Comparison of ENCODE assay signal across 33 mouse cellular contexts in genomic region chr11:4688632-4689380, GRCm38 (mm10). TPM values are rescaled to one million over a fixed set of nuclear protein-coding genes. Genes with fewer than 3 reads are reported as not detected.
DNase-seq lines count a peak whose midpoint lies in the region; ATAC-seq and TF ChIP-seq lines count a peak whose summit lies in the region.
"Had no signal": no experiment of that assay in that cellular context is flagged by ENCODE, and none has a peak within 500 bp of the region (broad histone marks: within the 10 kb centered on the region; RNA-seq: fewer than 3 reads in every experiment).

No protein-coding gene starts in this region.

- 49% methylated on average over 11 of the region's 11 CpGs for WGBS in stomach, embryonic 15.5 days

- peak; percentile 60 to 75 for TF ChIP-seq EP300 in MEL (IDR thresholded peaks at IDR 0.05; ENCODE audit: low read depth in 1 of 2, low read length in 2 of 2)

- H3K27ac ChIP-seq in layer of hippocampus, adult 2 months, result peak overlapping the region; percentile 68
- H3K27ac ChIP-seq in ES-E14 (ENCODE audit: insufficient read depth, low read depth, low read length, poor library complexity, severe bottlenecking) (0 out of 2 replicates have a peak overlapping the region, but pooled peaks have one; percentile 18), MEL (ENCODE audit: control insufficient read depth, low read depth, low read length) (no peak overlapping the region)
- peak overlapping the region; percentile 69 for H3K27ac ChIP-seq in stomach, embryonic 15.5 days
- H3K27ac ChIP-seq: embryonic facial prominence, embryonic 15.5 days; forebrain, embryonic 12.5 days; heart, embryonic 15.5 days; hindbrain, embryonic 15.5 days; liver, embryonic 15.5 days; lung, embryonic 15.5 days; midbrain, embryonic 15.5 days; neural tube, embryonic 15.5 days had no signal

- peaks cover 2 to 13% of the 10 kb centered on the region in 2 experiments; a peak in 3 of 4 replicates for H3K4me1 ChIP-seq in ES-E14 (ENCODE audit: control insufficient read depth in 2 of 2, insufficient read depth in 2 of 2, low read length in 2 of 2, poor library complexity in 1 of 2)
- H3K4me1 ChIP-seq in MEL (ENCODE audit: control insufficient read depth in 1 of 2, insufficient read depth in 2 of 2, low read length in 2 of 2), result peaks cover 2 to 7% of the 10 kb centered on the region in 2 experiments; a peak in 2 of 4 replicates
- peaks cover 5% of the 10 kb centered on the region; the same call in 1 of the 2 replicates for H3K4me1 ChIP-seq in stomach, embryonic 15.5 days
- H3K4me1 ChIP-seq: forebrain, embryonic 12.5 days; hindbrain, embryonic 15.5 days; liver, embryonic 15.5 days; midbrain, embryonic 15.5 days; neural tube, embryonic 15.5 days had no signal

- no peak overlapping the region for H3K9ac ChIP-seq in ES-E14 (ENCODE audit: insufficient read depth, low read depth, low read length, poor library complexity, severe bottlenecking)
- no peak overlapping the region for H3K9ac ChIP-seq in MEL (ENCODE audit: control insufficient read depth, low read depth, low read length, poor library complexity, severe bottlenecking)
- H3K9ac ChIP-seq in stomach, embryonic 15.5 days, result no peak overlapping the region
- H3K9ac ChIP-seq: embryonic facial prominence, embryonic 15.5 days; forebrain, embryonic 12.5 days; forebrain, postnatal 0 days; heart, embryonic 15.5 days; hindbrain, embryonic 15.5 days; liver, embryonic 15.5 days; lung, embryonic 15.5 days; midbrain, embryonic 15.5 days; neural tube, embryonic 15.5 days had no signal

- no peak for TF ChIP-seq RAD21 in MEL (IDR thresholded peaks at IDR 0.05; ENCODE audit: low read depth, low read length)

- H3K36me3 ChIP-seq in ES-E14 (ENCODE audit: control insufficient read depth, insufficient read depth, low read length, poor library complexity, severe bottlenecking) (0 out of 2 replicates have a peak, but pooled peaks cover 2% of the 10 kb centered on the region), MEL (ENCODE audit: control insufficient read depth in 1 of 2, insufficient read depth in 2 of 2, low read length in 2 of 2) (no peaks in the 10 kb centered on the region)
- H3K36me3 ChIP-seq in stomach, embryonic 15.5 days, result 0 out of 2 replicates have a peak, but pooled peaks cover under 1% of the 10 kb centered on the region
- H3K36me3 ChIP-seq: heart, embryonic 15.5 days; hindbrain, embryonic 15.5 days; liver, embryonic 15.5 days; lung, embryonic 15.5 days; midbrain, embryonic 15.5 days had no signal

- TF ChIP-seq CTCF in layer of hippocampus, adult 2 months (conservative IDR thresholded peaks at IDR 0.05), result no peak
- no peak for TF ChIP-seq CTCF in MEL (IDR thresholded peaks at IDR 0.05 in 2 of 3, conservative IDR thresholded peaks at IDR 0.05 in 1 of 3; ENCODE audit: control insufficient read depth in 1 of 3, insufficient read depth in 1 of 3, low read depth in 2 of 3, low read length in 3 of 3, poor library complexity in 1 of 3, severe bottlenecking in 1 of 3)

- no peak overlapping the region for H3K4me3 ChIP-seq in layer of hippocampus, adult 2 months
- no peak overlapping the region for H3K4me3 ChIP-seq in ES-E14 (ENCODE audit: insufficient read depth in 1 of 2, low read depth in 1 of 2, low read length in 2 of 2, poor library complexity in 1 of 2, severe bottlenecking in 1 of 2)
- no peak overlapping the region for H3K4me3 ChIP-seq in MEL (ENCODE audit: control insufficient read depth in 1 of 2, insufficient read depth in 1 of 2, low read depth in 2 of 2, low read length in 2 of 2)
- H3K4me3 ChIP-seq in stomach, embryonic 15.5 days (replicated peaks), result no peak overlapping the region
- H3K4me3 ChIP-seq: embryonic facial prominence, embryonic 15.5 days; forebrain, embryonic 12.5 days; heart, embryonic 15.5 days; hindbrain, embryonic 15.5 days; liver, embryonic 15.5 days; lung, embryonic 15.5 days; megakaryocyte, embryonic 14.5 days; midbrain, embryonic 15.5 days; neural tube, embryonic 15.5 days had no signal

- ATAC-seq in stomach, embryonic 15.5 days (ENCODE audit: insufficient read depth, low FRiP score, low read depth), result peak; percentile 47
- ATAC-seq: forebrain, postnatal 0 days; midbrain, embryonic 15.5 days had no signal

- H3K9me3 ChIP-seq in ES-E14 (ENCODE audit: control insufficient read depth, insufficient read depth, low read depth, low read length) (no peaks in the 10 kb centered on the region), MEL (replicated peaks; ENCODE audit: insufficient read depth, low read length) (no peaks in the 10 kb centered on the region)
- H3K9me3 ChIP-seq in stomach, embryonic 15.5 days, result no peaks in the 10 kb centered on the region
- H3K9me3 ChIP-seq: embryonic facial prominence, embryonic 15.5 days; forebrain, embryonic 12.5 days; heart, embryonic 15.5 days; hindbrain, embryonic 15.5 days; liver, embryonic 15.5 days; lung, embryonic 15.5 days; megakaryocyte, embryonic 14.5 days; midbrain, embryonic 15.5 days; neural tube, embryonic 15.5 days had no signal

- no peak for DNase-seq in layer of hippocampus, adult 2 months (ENCODE audit: low spot score in 2 of 2)
- DNase-seq in layer of hippocampus, postnatal 14 days (ENCODE audit: low spot score in 2 of 2), result no peak
- no peak for DNase-seq in ES-E14 (ENCODE audit: low read depth, low spot score)
- peak; percentile 62 for DNase-seq in MEL (ENCODE audit: low read depth, low spot score)
- DNase-seq in left cerebral cortex, adult 11 months (ENCODE audit: low spot score), result no peak
- no peak for DNase-seq in adrenal gland, postnatal 25 days
- DNase-seq: adrenal gland, postnatal 14 days; B cell, adult 2 months; cerebellum, adult 18-20 months; cerebellum, postnatal 10 days; forebrain, postnatal 0 days; gastrocnemius, postnatal 10 days; heart, postnatal 4 days; kidney, adult 2 months; kidney, postnatal 36 days; layer of hippocampus, postnatal 36 days; liver; lung, postnatal 36 days; right cerebral cortex, adult 18-20 months; thymus, adult 18-20 months; thymus, postnatal 25 days had no signal

- no peak overlapping the region for H3K4me2 ChIP-seq in stomach, embryonic 15.5 days
- H3K4me2 ChIP-seq: embryonic facial prominence, embryonic 15.5 days; forebrain, embryonic 12.5 days; heart, embryonic 15.5 days; hindbrain, embryonic 15.5 days; liver, embryonic 15.5 days; lung, embryonic 15.5 days; midbrain, embryonic 15.5 days; neural tube, embryonic 15.5 days had no signal

- H3K79me2 ChIP-seq in MEL (ENCODE audit: control insufficient read depth, insufficient read depth, low read length, poor library complexity), result no peaks in the 10 kb centered on the region

- H3K27me3 ChIP-seq in MEL (ENCODE audit: control insufficient read depth in 1 of 2, insufficient read depth in 2 of 2, low read length in 2 of 2), result no peaks in the 10 kb centered on the region; a peak in 1 of 4 replicates
- H3K27me3 ChIP-seq in stomach, embryonic 15.5 days (replicated peaks), result no peaks in the 10 kb centered on the region
- H3K27me3 ChIP-seq: embryonic facial prominence, embryonic 15.5 days; forebrain, embryonic 12.5 days; heart, embryonic 15.5 days; hindbrain, embryonic 15.5 days; liver, embryonic 15.5 days; lung, embryonic 15.5 days; midbrain, embryonic 15.5 days; neural tube, embryonic 15.5 days had no signal

- TF ChIP-seq POLR2A in MEL (IDR thresholded peaks at IDR 0.05; ENCODE audit: control insufficient read depth in 1 of 2, insufficient read depth in 1 of 2, low read depth in 1 of 2, low read length in 2 of 2, poor library complexity in 1 of 2), result no peak

- in situ Hi-C loops in ES-E14 (cut with MboI; ENCODE audit: low sequenced_read_pairs in 2 of 2, unreplicated experiment in 2 of 2), result no loop called here

TF ChIP-seq in ES-E14, 5 proteins besides CTCF, POLR2A, EP300 and RAD21 (continues in another document):
- TF ChIP-seq ZNF384 (IDR thresholded peaks at IDR 0.05; ENCODE audit: low read depth, low read length) (no peak), MAFK (IDR thresholded peaks at IDR 0.05; ENCODE audit: insufficient read depth, low read depth, low read length) (no peak)

TF ChIP-seq in MEL, 35 proteins besides CTCF, POLR2A, EP300 and RAD21 (continues in another document):
- peak; percentile 79 for TF ChIP-seq GATA1 (IDR thresholded peaks at IDR 0.05; ENCODE audit: low read depth, low read length)
- peak; percentile 73 for TF ChIP-seq TAL1 (IDR thresholded peaks at IDR 0.05; ENCODE audit: low read length)

RNA-seq across cellular contexts. Expression of gene Uqcr10, which starts 15.3 kb away (rescaled TPM):
- total RNA-seq in layer of hippocampus, adult 2 months (2021), result 100 to 1,000 TPM; 367 to 391 TPM
- 100 to 1,000 TPM; 480 to 497 TPM for total RNA-seq in layer of hippocampus, postnatal 14 days (2021)
- total RNA-seq in ES-E14 (2012; rRNA removed) (963 and 1,094 TPM in 2 replicates), MEL (2012; rRNA removed) (1,416 and 1,438 TPM in 2 replicates)
- 100 to 1,000 TPM in 1 of 2 experiments, not detected in 1; 598 TPM for polyA plus RNA-seq in MEL (2012; ENCODE audit: insufficient read depth in 1 of 2, insufficient read length in 2 of 2, low read depth in 1 of 2, low replicate concordance in 2 of 2, missing spikeins in 1 of 2)
- polyA plus RNA-seq in stomach, embryonic 15.5 days (2015; fragmentation: Nextera tagmentation; extraction: Ambion mirVana), result 920 and 1,051 TPM in 2 replicates
- total RNA-seq in adrenal gland, postnatal 25 days (2021), result 790 and 849 TPM in 2 replicates

RNA-seq across cellular contexts. Expression of gene Zmat5, which starts 15.7 kb away (rescaled TPM):
- total RNA-seq in layer of hippocampus, adult 2 months (2021), result 10 to 100 TPM; 33.1 to 34.0 TPM
- total RNA-seq in layer of hippocampus, postnatal 14 days (2021), result 10 to 100 TPM; 30.2 to 36.7 TPM
- total RNA-seq in ES-E14 (2012; rRNA removed) (22.4 and 32.3 TPM in 2 replicates), MEL (2012; rRNA removed) (39.3 and 40.1 TPM in 2 replicates)
- polyA plus RNA-seq in MEL (2012; ENCODE audit: insufficient read depth in 1 of 2, insufficient read length in 2 of 2, low read depth in 1 of 2, low replicate concordance in 2 of 2, missing spikeins in 1 of 2), result 10 to 100 TPM in 1 of 2 experiments, not detected in 1; 36.9 TPM
- 62.8 and 68.1 TPM in 2 replicates for polyA plus RNA-seq in stomach, embryonic 15.5 days (2015; fragmentation: Nextera tagmentation; extraction: Ambion mirVana)
- total RNA-seq in adrenal gland, postnatal 25 days (2021), result 53.1 and 55.3 TPM in 2 replicates

RNA-seq across cellular contexts. Expression of gene Ascc2, which starts 51.3 kb away (rescaled TPM):
- total RNA-seq in layer of hippocampus, adult 2 months (2021), result 10 to 100 TPM; 23.7 to 25.0 TPM
- 10 to 100 TPM; 24.1 to 24.4 TPM for total RNA-seq in layer of hippocampus, postnatal 14 days (2021)
- total RNA-seq in ES-E14 (2012; rRNA removed), result 18.9 and 23.8 TPM in 2 replicates
- 27.5 and 29.4 TPM in 2 replicates for total RNA-seq in MEL (2012; rRNA removed)
- polyA plus RNA-seq in MEL (2012; ENCODE audit: insufficient read depth in 1 of 2, insufficient read length in 2 of 2, low read depth in 1 of 2, low replicate concordance in 2 of 2, missing spikeins in 1 of 2), result 10 to 100 TPM; 43.5 to 98.2 TPM
- polyA plus RNA-seq in stomach, embryonic 15.5 days (2015; fragmentation: Nextera tagmentation; extraction: Ambion mirVana), result 31.5 and 36.5 TPM in 2 replicates
- total RNA-seq in adrenal gland, postnatal 25 days (2021), result 47.8 and 48.2 TPM in 2 replicates

RNA-seq across cellular contexts. Expression of gene Cabp7, which starts 57.8 kb away (rescaled TPM):
- total RNA-seq in layer of hippocampus, adult 2 months (2021), result 100 to 1,000 TPM; 309 to 329 TPM
- 100 to 1,000 TPM; 138 to 156 TPM for total RNA-seq in layer of hippocampus, postnatal 14 days (2021)
- total RNA-seq in ES-E14 (2012; rRNA removed), result 1.9 and 4.5 TPM in 2 replicates
- total RNA-seq in MEL (2012; rRNA removed), result 0.23 TPM in 2 replicates
- polyA plus RNA-seq in MEL (2012; ENCODE audit: insufficient read depth in 1 of 2, insufficient read length in 2 of 2, low read depth in 1 of 2, low replicate concordance in 2 of 2, missing spikeins in 1 of 2), result not detected
- polyA plus RNA-seq in stomach, embryonic 15.5 days (2015; fragmentation: Nextera tagmentation; extraction: Ambion mirVana), result 0.17 and 0.32 TPM in 2 replicates
- total RNA-seq in adrenal gland, postnatal 25 days (2021), result not detected in 2 replicates
- total RNA-seq: common myeloid progenitor, adult 5-6 weeks; heart, postnatal 4 days had no signal
- polyA plus RNA-seq: kidney, adult 2 months; lung, embryonic 15.5 days; spleen, adult 2 months had no signal
